Mouse (Mus musculus) midbrain, embryonic 16.5 days (tissue): ENCODE results near the gene Gm5134. TPM values are rescaled to one million over a fixed set of nuclear protein-coding genes. Genes with fewer than 3 reads are reported as not detected.

Source experiments
- ATAC-seq: fragments of 200-750 bp; cut with Nextera tagmentation; 2 replicates; pipeline ENCODE4 v1.8.0; 2017; ENCODE audit warnings: moderate TSS enrichment
- H3K27ac ChIP-seq: fragments of 300-500 bp; sonication (generic); 2 replicates; pipeline ENCODE4 v1.5.1; 2014; ENCODE audit warnings: mild to moderate bottlenecking, low read length, mixed read lengths
- H3K27me3 ChIP-seq: fragments of 300-500 bp; sonication (generic); 2 replicates; pipeline ENCODE4 v1.6.1; 2014; ENCODE audit warnings: low read depth, low read length, mixed read lengths; ENCODE audit not compliant: control insufficient read depth, insufficient read depth
- H3K36me3 ChIP-seq: fragments of 300-500 bp; sonication (generic); 2 replicates; pipeline ENCODE4 v1.6.1; 2014; ENCODE audit warnings: mild to moderate bottlenecking, low read length, moderate library complexity, mixed read lengths; ENCODE audit not compliant: control insufficient read depth, insufficient read depth
- H3K4me1 ChIP-seq: fragments of 300-500 bp; sonication (generic); 2 replicates; pipeline ENCODE4 v1.6.1; 2014; ENCODE audit warnings: mild to moderate bottlenecking, low read length, mixed read lengths; ENCODE audit not compliant: control insufficient read depth, insufficient read depth
- H3K4me2 ChIP-seq: fragments of 300-500 bp; sonication (generic); 2 replicates; pipeline ENCODE4 v1.6.1; 2014; ENCODE audit warnings: mild to moderate bottlenecking, low read length, mixed read lengths
- H3K4me3 ChIP-seq: fragments of 300-500 bp; sonication (generic); 2 replicates; pipeline ENCODE4 v1.5.1; 2014; ENCODE audit warnings: low read depth, mild to moderate bottlenecking, low read length, moderate library complexity, mixed read lengths
- H3K9ac ChIP-seq: fragments of 300-500 bp; sonication (generic); 2 replicates; pipeline ENCODE4 v1.6.1; 2014; ENCODE audit warnings: low read depth, low read length, mixed read lengths
- H3K9me3 ChIP-seq: fragments of 300-500 bp; sonication (generic); replicated peaks from 2 replicates; pipeline ENCODE4 v1.6.1; 2014; ENCODE audit warnings: mild to moderate bottlenecking, low read length, mixed read lengths; ENCODE audit not compliant: control insufficient read depth, poor library complexity, severe bottlenecking
- WGBS: fragments of 180-500 bp; shearing (Covaris S2); extraction: QIAGEN DNeasy Blood & Tissue Kit; methylation state at CpG from one replicate; pipeline ENCODE4 v1.1.7; 2014; 5-methylcytosine and 5-hydroxymethylcytosine counted together
- polyA plus RNA-seq: library from polyadenylated mRNA; unstranded; fragments of >200 nt; fragmentation: Nextera tagmentation; extraction: Ambion mirVana; gene quantifications from 2 replicates; pipeline ENCODE4 v1.2.1, GENCODE M21; 2015

Gene Gm5134
- polyA plus RNA-seq = not detected in 2 replicates

DNA sequence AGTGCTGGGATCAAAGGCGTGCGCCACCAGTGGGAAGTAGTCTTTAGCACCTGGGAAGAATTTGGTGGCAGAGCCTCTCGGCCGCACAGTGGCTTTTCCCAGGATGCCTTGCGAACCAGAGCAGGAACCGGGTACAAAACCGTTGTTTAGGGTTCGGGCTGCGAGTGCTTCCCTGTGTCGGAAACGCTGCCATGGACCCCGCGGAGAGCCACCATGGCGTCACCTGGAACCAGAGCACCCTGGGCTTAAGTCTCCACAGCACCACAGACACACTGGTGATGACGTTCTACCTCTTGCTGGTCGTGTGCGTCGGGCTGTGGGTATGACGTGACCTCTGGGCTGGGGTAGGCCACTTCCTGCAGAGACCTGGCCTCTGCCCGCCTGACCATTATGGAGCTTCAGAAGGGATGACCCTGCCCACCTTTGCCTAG, at the start of gene Gm5134:
Gene Gm5134, plus strand, starts transcription at position 134 of the 431 bp plus-strand sequence.
- peak within 1 kb of the TSS; percentile 15; the same call in 1 of the 2 replicates for H3K4me3 ChIP-seq
- peaks cover 7% of the 10 kb centered on the region for H3K27me3 ChIP-seq
- no peaks in the 10 kb centered on the region for H3K36me3 ChIP-seq
- 32% methylated on average over 20 of the region's 20 CpGs for WGBS
- peak within 1 kb of the TSS; percentile 36 for H3K4me2 ChIP-seq
- ATAC-seq = no peak
- H3K4me1 ChIP-seq = peaks cover 10% of the 10 kb centered on the region
- no peaks in the 10 kb centered on the region for H3K9me3 ChIP-seq
- H3K9ac ChIP-seq = no peak within 1 kb of the TSS
- H3K27ac ChIP-seq = no peak within 1 kb of the TSS

DNA sequence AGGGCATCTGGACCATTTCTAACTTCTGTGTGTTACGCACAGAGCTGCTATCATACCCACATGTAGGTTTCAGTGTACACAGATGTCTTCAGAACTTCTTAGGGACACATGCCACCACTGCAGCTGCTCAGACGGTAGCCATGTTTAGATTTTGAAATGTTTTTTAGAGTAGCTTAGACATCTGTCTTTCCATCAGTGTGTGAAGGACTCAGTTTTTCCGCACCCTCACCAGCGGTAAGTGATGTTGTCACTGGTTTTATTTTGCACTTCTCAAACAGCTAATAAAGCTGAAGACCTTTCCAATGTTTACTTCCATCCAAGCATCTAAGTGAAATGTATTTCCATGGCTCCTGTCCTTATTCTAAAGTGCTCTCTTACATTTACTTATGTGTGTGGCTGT, 47.4 kb upstream of the Gm5134 start:
- no peak overlapping the region for H3K4me2 ChIP-seq
- 94% methylated on average over 4 of the region's 4 CpGs for WGBS
- H3K4me3 ChIP-seq = no peak overlapping the region
- H3K4me1 ChIP-seq = no peaks in the 10 kb centered on the region
- no peaks in the 10 kb centered on the region for H3K9me3 ChIP-seq
- no peaks in the 10 kb centered on the region for H3K27me3 ChIP-seq
- no peak overlapping the region for H3K27ac ChIP-seq
- no peak overlapping the region for H3K9ac ChIP-seq
- H3K36me3 ChIP-seq = peaks cover 67% of the 10 kb centered on the region
- ATAC-seq = no peak

DNA sequence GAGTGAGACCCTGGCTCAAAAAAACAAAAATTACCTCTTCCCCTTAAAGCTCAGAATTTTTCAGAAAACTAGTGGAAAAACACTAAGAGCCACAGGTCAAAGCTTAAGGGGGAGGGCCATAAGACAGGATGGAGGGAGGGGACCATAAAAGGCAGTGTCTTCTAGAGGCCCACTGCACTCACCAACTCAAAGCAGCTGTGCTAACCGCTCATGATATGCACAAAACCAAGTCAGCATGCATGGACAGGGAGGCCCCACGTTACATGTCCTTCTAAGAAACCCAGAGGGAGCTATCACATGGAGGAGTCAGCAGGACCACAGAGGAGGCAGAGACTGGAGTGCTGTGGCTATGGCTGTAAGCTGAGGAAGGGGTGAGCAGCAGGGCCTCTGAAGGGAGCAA, 43.6 kb upstream of the Gm5134 start:
- no peaks in the 10 kb centered on the region for H3K4me1 ChIP-seq
- no peaks in the 10 kb centered on the region for H3K27me3 ChIP-seq
- no peaks in the 10 kb centered on the region for H3K9me3 ChIP-seq
- H3K36me3 ChIP-seq = peaks cover 43% of the 10 kb centered on the region
- no peak overlapping the region for H3K4me2 ChIP-seq
- no peak overlapping the region for H3K4me3 ChIP-seq
- WGBS = 86% methylated on average over 2 of the region's 2 CpGs
- no peak for ATAC-seq
- H3K9ac ChIP-seq = no peak overlapping the region
- H3K27ac ChIP-seq = no peak overlapping the region

DNA sequence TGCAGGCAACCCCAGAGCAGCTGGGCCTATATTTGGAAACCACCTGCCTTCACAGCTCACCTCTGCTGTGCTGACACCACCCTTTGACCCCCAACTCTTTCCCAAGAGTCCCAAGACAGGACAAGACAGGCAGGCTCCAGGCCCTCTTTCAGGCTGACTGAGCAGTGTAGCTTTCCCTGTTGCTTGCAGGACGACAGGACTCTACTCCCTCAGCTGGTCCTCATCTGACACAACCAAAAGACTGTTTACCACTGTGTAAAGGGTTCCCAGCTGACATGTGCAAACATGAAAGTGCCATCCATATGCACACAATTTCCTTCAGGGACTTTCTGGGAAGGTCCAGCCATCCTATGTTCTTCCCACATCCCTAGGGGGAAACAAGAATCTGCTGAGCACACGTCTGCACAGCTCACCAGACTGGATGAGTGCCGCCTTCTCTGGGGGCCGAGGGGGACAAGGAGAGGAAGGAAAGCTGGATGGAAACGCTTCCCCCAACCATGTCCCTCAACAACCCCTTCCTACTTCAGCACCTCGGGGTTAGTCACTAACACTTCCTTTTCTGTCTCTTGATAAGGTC, 41.2 kb upstream of the Gm5134 start:
- WGBS = 84% methylated on average over 6 of the region's 6 CpGs
- no peaks in the 10 kb centered on the region for H3K9me3 ChIP-seq
- H3K4me2 ChIP-seq = no peak overlapping the region
- no peak for ATAC-seq
- H3K4me1 ChIP-seq = peaks cover 3% of the 10 kb centered on the region; the same call in 1 of the 2 replicates
- peaks cover 34% of the 10 kb centered on the region for H3K36me3 ChIP-seq
- H3K27me3 ChIP-seq = no peaks in the 10 kb centered on the region
- no peak overlapping the region for H3K27ac ChIP-seq
- no peak overlapping the region for H3K9ac ChIP-seq
- no peak overlapping the region for H3K4me3 ChIP-seq

DNA sequence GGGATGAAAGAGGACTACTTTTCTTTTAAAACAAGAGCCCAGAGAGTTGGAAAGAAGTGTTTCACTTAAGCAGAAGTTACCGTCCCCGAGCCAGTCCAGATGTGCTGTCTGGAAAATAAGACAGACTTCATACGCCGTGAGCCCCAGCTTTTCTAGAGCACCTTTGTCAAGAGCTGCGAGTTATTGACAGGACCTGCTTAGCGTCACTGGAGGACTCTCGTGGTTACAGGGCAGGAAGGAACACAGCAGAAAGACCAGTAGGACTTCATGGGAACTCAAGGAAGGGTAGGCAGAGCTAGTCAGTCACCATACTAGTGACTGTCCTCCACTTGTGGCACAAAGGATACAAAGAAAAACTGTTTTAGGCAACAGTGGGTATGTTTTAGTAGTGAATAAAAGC, 38.8 kb upstream of the Gm5134 start:
- WGBS = 88% methylated on average over 7 of the region's 7 CpGs
- Histone ChIP-seq H3K27me3 (no peaks in the 10 kb centered on the region), H3K9ac (no peak overlapping the region), H3K9me3 (no peaks in the 10 kb centered on the region), H3K27ac (no peak overlapping the region), H3K4me3 (no peak overlapping the region), H3K4me1 (peaks cover 27% of the 10 kb centered on the region), H3K36me3 (peaks cover 21% of the 10 kb centered on the region), H3K4me2 (no peak overlapping the region)
- ATAC-seq = no peak

DNA sequence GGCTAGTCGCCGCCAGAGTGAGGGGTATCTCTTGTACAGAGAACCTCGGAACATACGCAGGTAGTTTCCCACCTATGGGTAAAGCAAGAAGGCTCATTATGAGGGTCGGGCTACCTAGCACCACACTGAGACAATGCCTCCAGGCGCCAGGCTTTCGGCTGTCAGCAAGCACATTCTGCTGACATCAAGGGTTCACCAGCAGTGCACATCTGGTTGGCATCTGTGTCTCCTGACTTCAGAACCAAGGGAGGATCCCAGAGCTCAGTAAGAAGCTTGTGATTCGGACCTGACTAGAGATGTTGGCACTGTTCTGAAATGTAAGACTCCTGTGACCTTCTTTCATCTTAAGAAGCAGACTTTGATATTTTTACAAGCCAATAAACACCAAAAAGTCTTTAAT, 37.5 kb upstream of the Gm5134 start:
- WGBS = 89% methylated on average over 8 of the region's 8 CpGs

DNA sequence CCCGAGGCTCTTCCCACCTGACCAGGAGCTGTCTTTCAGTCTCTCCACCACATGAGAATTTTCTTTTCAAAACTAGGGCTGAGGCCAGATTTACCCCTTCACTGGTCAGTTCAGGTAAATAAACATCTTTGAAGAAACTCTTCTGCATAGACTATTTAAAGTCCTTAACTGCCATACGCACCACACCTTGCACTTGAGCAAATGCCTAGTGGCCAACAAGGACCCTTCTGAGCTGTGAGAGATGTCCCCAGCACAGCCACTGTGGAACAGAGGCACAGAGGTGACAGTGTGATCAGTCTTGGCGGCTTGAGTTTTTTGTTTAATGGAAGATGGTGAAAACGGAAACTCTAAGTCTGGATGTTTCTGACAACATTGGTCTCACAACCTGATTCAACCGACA, 35.3 kb upstream of the Gm5134 start:
- H3K4me1 ChIP-seq = peaks cover 38% of the 10 kb centered on the region
- peaks cover 11% of the 10 kb centered on the region; the same call in 1 of the 2 replicates for H3K36me3 ChIP-seq
- no peak overlapping the region for H3K27ac ChIP-seq
- H3K9me3 ChIP-seq = no peaks in the 10 kb centered on the region
- no peak for ATAC-seq
- no peak overlapping the region for H3K4me2 ChIP-seq
- no peak overlapping the region for H3K9ac ChIP-seq
- 88% methylated on average over 5 of the region's 5 CpGs for WGBS
- H3K27me3 ChIP-seq = no peaks in the 10 kb centered on the region
- no peak overlapping the region for H3K4me3 ChIP-seq

More for the DNA sequence above, 37.5 kb upstream of the Gm5134 start:
- Histone ChIP-seq H3K9ac (no peak overlapping the region), H3K9me3 (no peaks in the 10 kb centered on the region), H3K27ac (no peak overlapping the region), H3K4me2 (no peak overlapping the region), H3K4me1 (peaks cover 27% of the 10 kb centered on the region), H3K27me3 (no peaks in the 10 kb centered on the region), H3K36me3 (peaks cover 11% of the 10 kb centered on the region; the same call in 1 of the 2 replicates), H3K4me3 (no peak overlapping the region)
- ATAC-seq = no peak

DNA sequence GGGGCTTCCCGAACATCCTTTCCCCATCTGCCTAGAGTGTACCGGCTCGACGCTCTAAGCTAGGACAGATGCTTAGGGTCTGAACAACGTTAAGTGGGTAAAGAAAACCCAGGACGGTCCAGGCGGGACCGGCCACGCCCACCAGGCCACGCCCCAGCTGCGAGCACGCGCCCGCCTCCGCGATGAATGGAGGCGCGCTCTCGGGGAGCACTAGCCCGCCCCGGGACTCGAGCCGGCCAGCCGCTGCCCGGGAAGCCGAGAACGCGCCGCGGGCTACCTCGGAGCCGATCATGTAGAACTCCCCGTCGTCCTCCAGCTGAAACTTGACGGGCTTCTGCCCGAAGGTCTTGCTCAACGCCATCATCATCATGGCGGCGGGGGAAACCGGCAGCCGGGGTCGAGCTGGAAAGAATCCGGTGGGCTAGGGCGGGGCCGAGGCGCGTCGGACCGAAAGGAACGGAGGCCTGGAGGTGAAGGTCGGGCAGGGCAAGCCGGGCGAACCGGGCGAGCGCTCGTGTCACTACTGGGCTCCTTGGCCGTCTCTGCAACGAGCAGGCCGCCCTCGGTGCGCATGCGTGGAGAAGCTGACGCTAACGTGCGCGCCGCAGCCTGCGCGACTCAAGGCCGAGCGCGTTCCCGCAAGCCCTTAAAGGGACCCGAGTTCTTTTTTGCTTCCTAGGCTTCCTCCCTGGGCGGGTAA, 33.1 kb upstream of the Gm5134 start, which contains the start of gene Smarcb1:
Gene Smarcb1, minus strand, starts transcription at position 592 of the 700 bp plus-strand sequence.
- 0 out of 2 replicates have a peak, but pooled peaks cover under 1% of the 10 kb centered on the region for H3K36me3 ChIP-seq
- ATAC-seq = peak; percentile 95
- peak within 1 kb of the TSS; percentile 94 for H3K4me2 ChIP-seq
- peak within 1 kb of the TSS; percentile 98 for H3K9ac ChIP-seq
- peak within 1 kb of the TSS; percentile 99 for H3K27ac ChIP-seq
- H3K9me3 ChIP-seq = no peaks in the 10 kb centered on the region
- H3K27me3 ChIP-seq = no peaks in the 10 kb centered on the region
- under 1% methylated on average over 76 of the region's 76 CpGs for WGBS
- peaks cover 38% of the 10 kb centered on the region for H3K4me1 ChIP-seq
- H3K4me3 ChIP-seq = peak within 1 kb of the TSS; percentile 93
